Mouse (Mus musculus) stomach, embryonic 14.5 days (tissue): ENCODE data around the gene Kat8. TPM values are rescaled to one million over a fixed set of nuclear protein-coding genes. Genes with fewer than 3 reads are reported as not detected.

Source experiments
- ATAC-seq: fragments of 200-750 bp; cut with Nextera tagmentation; 2 replicates; pipeline ENCODE4 v1.8.0; 2017; ENCODE audit warnings: low read depth, moderate TSS enrichment; ENCODE audit not compliant: insufficient number of reproducible peaks, insufficient read depth, low FRiP score
- H3K27ac ChIP-seq: fragments of 300-500 bp; sonication (generic); 2 replicates; pipeline ENCODE4 v1.5.1; 2014; ENCODE audit warnings: mild to moderate bottlenecking, low read length, moderate library complexity, mixed read lengths
- H3K27me3 ChIP-seq: fragments of 300-500 bp; sonication (generic); 2 replicates; pipeline ENCODE4 v1.6.1; 2014; ENCODE audit warnings: low read length, control low read depth, mixed read lengths; ENCODE audit not compliant: control insufficient read depth, insufficient read depth
- H3K36me3 ChIP-seq: fragments of 300-500 bp; sonication (generic); 2 replicates; pipeline ENCODE4 v1.6.1; 2014; ENCODE audit warnings: mild to moderate bottlenecking, control low read depth, low read length, moderate library complexity, mixed read lengths; ENCODE audit not compliant: control insufficient read depth, insufficient read depth
- H3K4me1 ChIP-seq: fragments of 300-500 bp; sonication (generic); 2 replicates; pipeline ENCODE4 v1.6.1; 2014; ENCODE audit warnings: low read length, control low read depth, mixed read lengths; ENCODE audit not compliant: control insufficient read depth, insufficient read depth
- H3K4me2 ChIP-seq: fragments of 300-500 bp; sonication (generic); replicated peaks from 2 replicates; pipeline ENCODE4 v1.6.1; 2014; ENCODE audit warnings: low read depth, low read length, control low read depth
- H3K4me3 ChIP-seq: fragments of 300-500 bp; sonication (generic); 2 replicates; pipeline ENCODE4 v1.5.1; 2014; ENCODE audit warnings: low read depth, low read length, control low read depth
- H3K9ac ChIP-seq: fragments of 300-500 bp; sonication (generic); replicated peaks from 2 replicates; pipeline ENCODE4 v1.6.1; 2014; ENCODE audit warnings: low read depth, mild to moderate bottlenecking, control low read depth, low read length, moderate library complexity, mixed read lengths
- H3K9me3 ChIP-seq: fragments of 300-500 bp; sonication (generic); 2 replicates; pipeline ENCODE4 v1.6.1; 2016; ENCODE audit warnings: low read depth, low read length, control low read depth; ENCODE audit not compliant: control insufficient read depth
- WGBS: fragments of 180-500 bp; shearing (Covaris S2); extraction: QIAGEN DNeasy Blood & Tissue Kit; methylation state at CpG from one replicate; pipeline ENCODE4 v1.1.7; 2014; 5-methylcytosine and 5-hydroxymethylcytosine counted together
- polyA plus RNA-seq: library from polyadenylated mRNA; unstranded; fragments of >200 nt; fragmentation: Nextera tagmentation; extraction: Ambion mirVana; gene quantifications from 2 replicates; pipeline ENCODE4 v1.2.1, GENCODE M21; 2014

Kat8 gene
- polyA plus RNA-seq, 1 experiment from 2014 or later, result 43.0 TPM

DNA sequence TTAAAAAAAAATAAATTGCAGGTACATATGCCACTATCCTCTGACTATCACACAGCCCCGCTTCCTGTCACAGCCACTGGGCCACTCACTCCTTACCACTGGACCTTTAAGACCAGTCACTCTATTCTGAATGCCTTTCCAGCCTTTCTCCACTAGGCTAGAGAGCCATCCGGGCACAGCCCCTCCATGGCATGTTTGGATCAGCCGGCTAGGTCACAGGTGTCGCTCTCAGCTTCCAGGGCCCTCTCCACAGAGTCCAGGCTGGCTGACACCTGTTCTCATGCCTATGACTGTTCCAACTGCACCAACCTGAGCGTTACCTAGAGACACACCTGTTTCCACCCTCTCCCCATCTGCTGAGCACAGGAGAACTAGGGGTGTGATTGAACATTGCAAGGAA is 16.3 kb downstream of the Kat8 start:
- no peaks in the 10 kb centered on the region for H3K9me3 ChIP-seq
- H3K4me1 ChIP-seq, result peaks cover 17% of the 10 kb centered on the region
- H3K27ac ChIP-seq, result no peak overlapping the region
- peak overlapping the region; percentile 33 for H3K4me2 ChIP-seq
- 42% methylated on average over 5 of the region's 5 CpGs for WGBS
- H3K4me3 ChIP-seq, result peak overlapping the region; percentile 42
- no peaks in the 10 kb centered on the region for H3K27me3 ChIP-seq
- peaks cover 11% of the 10 kb centered on the region for H3K36me3 ChIP-seq
- ATAC-seq, result no peak
- H3K9ac ChIP-seq, result peak overlapping the region; percentile 60

DNA sequence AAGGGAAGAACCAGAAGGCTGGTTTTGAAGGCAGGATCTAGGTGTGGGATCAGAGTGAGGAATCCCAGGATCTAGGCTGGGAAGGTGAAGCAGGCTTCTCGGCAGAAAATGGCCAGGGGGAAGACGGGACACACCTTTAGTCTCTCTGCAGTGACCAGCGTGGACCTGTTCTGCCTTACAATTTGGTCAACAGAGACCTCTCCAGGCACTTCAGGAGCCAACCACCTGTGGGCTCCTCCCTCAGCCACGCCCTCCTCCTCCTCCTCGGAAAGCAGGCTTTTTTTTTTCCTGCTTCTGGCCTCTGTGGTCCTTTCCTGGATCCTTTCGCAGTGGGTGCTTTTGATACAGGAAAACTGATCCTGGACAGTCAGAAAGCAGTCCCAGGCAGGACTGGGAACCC is 17.6 kb downstream of the Kat8 start, which contains the start of gene Prss8:
TSS of gene Prss8 (minus strand) at position 182 of the 400 bp plus-strand sequence.
- WGBS, result 13% methylated on average over 6 of the region's 6 CpGs
- Histone ChIP-seq H3K36me3 (peaks cover 7% of the 10 kb centered on the region; the same call in 1 of the 2 replicates), H3K9me3 (no peaks in the 10 kb centered on the region), H3K27ac (peak within 1 kb of the TSS; percentile 92), H3K9ac (peak within 1 kb of the TSS; percentile 60), H3K4me2 (peak within 1 kb of the TSS; percentile 33), H3K4me1 (peaks cover 29% of the 10 kb centered on the region), H3K27me3 (no peaks in the 10 kb centered on the region), H3K4me3 (peak within 1 kb of the TSS; percentile 42)
- peak; percentile 35; the same call in 1 of the 2 replicates for ATAC-seq

DNA sequence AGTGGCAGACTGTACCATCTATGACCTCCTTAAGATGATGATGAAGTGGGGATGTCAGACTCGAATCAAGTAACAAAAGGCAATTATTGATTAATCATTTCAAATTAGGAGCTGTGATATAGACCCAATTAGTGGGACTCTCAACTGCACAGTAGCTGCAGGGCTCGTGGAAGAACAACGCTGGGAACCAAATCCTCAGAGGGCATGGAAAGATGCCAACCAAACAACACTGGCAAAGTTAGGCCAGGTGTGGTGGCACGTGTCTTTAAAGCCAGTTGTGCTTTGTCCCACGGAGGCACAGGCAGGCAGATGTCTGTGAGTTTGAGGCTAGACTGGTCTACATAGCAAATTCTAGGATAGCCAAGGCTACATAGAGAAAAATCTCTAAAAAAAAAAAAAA is 18.3 kb downstream of the Kat8 start:
- H3K9me3 ChIP-seq, result no peaks in the 10 kb centered on the region
- peaks cover 5% of the 10 kb centered on the region; the same call in 1 of the 2 replicates for H3K36me3 ChIP-seq
- no peak overlapping the region for H3K9ac ChIP-seq
- no peak for ATAC-seq
- WGBS, result 73% methylated on average over 5 of the region's 5 CpGs
- H3K27me3 ChIP-seq, result no peaks in the 10 kb centered on the region
- H3K4me2 ChIP-seq, result 0 out of 2 replicates have a peak overlapping the region, but pooled peaks have one; percentile 33
- peaks cover 29% of the 10 kb centered on the region for H3K4me1 ChIP-seq
- no peak overlapping the region for H3K4me3 ChIP-seq
- peak overlapping the region; percentile 92; the same call in 1 of the 2 replicates for H3K27ac ChIP-seq

DNA sequence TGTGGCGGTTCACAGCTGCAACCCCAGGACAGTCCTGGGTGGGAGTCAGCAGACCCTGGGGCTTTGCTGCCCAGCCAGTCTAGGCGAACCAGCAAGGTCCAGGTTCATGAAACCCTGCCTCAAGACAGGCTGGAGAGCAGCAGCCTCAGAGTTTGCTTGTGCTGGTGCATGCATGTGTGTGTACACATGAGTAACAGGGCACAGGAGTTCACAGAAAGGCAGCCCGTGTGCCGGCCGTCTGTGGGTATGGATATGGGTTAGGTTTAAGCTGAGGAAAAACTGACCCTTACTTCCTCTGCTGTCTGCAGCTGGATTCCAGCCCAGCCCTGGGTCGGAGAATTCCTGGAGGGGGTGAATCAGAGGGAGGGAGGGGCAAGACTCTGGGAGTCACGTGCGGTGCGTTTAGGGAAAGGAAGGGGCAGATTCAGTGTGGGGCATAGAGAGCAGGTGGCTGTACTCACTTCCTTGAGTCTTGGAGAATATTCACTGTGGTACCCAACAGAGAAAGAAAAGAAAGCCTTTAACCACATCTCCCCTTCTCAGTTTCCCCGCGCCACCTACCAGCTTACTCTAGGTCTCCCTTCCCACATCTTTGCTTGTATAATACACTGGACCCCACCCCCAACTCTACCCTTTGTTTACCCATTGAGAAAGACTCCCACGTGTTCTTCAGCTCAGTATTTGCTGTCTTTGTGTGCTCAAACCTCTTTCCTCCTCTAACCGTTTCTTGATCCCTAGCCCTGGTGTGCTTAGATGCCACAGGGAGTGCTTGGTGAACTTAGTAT is 19.2 kb downstream of the Kat8 start:
- Histone ChIP-seq H3K4me3 (no peak overlapping the region), H3K9ac (no peak overlapping the region; the same call in 1 of the 2 replicates)
- WGBS, result 22% methylated on average over 13 of the region's 13 CpGs

DNA sequence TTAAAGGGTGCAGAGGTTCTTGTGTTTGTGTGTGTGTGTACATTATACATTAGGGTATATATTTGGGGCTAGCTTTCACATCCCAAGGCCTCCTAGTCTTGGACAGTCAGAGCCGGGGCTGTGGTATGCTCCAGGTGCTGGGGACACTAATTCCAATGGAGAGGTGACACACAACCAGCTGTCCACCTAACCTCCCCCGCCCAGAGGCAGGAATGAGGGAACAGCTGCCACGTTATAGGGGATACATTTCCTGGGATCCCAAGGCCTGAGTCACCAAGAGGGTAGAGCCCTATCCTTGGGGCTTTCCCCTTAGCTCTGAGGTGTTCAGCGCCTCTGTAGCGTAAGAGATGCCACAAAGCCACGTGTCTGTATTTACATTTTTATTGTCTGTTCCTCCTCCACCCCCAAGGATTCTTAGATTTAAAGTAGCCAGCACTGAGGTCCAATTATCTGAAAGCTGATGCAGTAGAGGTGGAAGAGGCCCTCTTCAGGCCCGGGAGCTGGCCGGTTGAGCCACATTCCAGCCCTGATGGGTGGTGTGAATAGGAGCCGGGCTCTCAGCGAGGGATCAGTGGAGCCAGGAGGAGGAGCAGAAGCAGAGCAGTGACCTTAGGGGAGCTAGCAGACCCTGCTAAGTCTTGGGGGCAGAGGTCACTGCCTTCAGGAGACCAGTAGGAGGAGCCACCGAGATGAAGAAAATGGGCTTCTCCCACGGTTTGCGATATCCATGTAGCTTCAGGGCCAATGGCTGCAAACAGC is 20.1 kb downstream of the Kat8 start:
- Histone ChIP-seq H3K27me3 (no peaks in the 10 kb centered on the region), H3K4me2 (peak overlapping the region; percentile 30), H3K9ac (no peak overlapping the region), H3K27ac (peak overlapping the region; percentile 92), H3K36me3 (no peaks in the 10 kb centered on the region), H3K4me1 (peaks cover 29% of the 10 kb centered on the region), H3K4me3 (no peak overlapping the region), H3K9me3 (no peaks in the 10 kb centered on the region)
- 21% methylated on average over 13 of the region's 13 CpGs for WGBS
- ATAC-seq, result no peak; the same call in 1 of the 2 replicates

More for the DNA sequence above, 19.2 kb downstream of the Kat8 start:
- H3K9me3 ChIP-seq, result no peaks in the 10 kb centered on the region
- H3K4me1 ChIP-seq, result peaks cover 29% of the 10 kb centered on the region
- H3K36me3 ChIP-seq, result no peaks in the 10 kb centered on the region; the same call in 1 of the 2 replicates
- ATAC-seq, result peak; percentile 28
- no peaks in the 10 kb centered on the region for H3K27me3 ChIP-seq
- H3K4me2 ChIP-seq, result peak overlapping the region; percentile 30
- peak overlapping the region; percentile 92 for H3K27ac ChIP-seq

DNA sequence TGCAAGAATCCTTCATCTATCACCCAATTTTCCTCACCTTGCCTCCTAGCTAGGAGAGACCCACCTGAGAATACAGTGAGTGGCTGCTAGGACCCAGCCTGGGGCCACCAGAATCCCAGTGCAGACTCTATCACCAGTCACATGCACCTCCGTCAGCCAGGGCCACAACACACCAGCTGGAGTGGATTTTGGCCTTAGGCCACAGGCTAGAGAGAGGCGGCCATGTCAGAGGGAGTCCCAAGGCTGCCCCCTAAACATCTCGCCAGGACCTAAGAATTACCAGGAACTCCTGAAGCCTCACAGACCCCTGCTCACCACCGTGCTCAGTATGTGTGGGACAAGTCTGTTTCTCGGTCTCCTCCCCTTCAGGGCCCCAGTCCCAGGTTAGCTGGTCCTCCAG is 21.8 kb downstream of the Kat8 start:
- no peaks in the 10 kb centered on the region for H3K27me3 ChIP-seq
- WGBS, result 83% methylated on average over 5 of the region's 5 CpGs
- H3K4me1 ChIP-seq, result peaks cover 29% of the 10 kb centered on the region
- no peak overlapping the region for H3K4me2 ChIP-seq
- H3K9ac ChIP-seq, result no peak overlapping the region
- no peak overlapping the region for H3K4me3 ChIP-seq
- H3K9me3 ChIP-seq, result no peaks in the 10 kb centered on the region
- no peak for ATAC-seq
- no peak overlapping the region for H3K27ac ChIP-seq
- no peaks in the 10 kb centered on the region for H3K36me3 ChIP-seq

DNA sequence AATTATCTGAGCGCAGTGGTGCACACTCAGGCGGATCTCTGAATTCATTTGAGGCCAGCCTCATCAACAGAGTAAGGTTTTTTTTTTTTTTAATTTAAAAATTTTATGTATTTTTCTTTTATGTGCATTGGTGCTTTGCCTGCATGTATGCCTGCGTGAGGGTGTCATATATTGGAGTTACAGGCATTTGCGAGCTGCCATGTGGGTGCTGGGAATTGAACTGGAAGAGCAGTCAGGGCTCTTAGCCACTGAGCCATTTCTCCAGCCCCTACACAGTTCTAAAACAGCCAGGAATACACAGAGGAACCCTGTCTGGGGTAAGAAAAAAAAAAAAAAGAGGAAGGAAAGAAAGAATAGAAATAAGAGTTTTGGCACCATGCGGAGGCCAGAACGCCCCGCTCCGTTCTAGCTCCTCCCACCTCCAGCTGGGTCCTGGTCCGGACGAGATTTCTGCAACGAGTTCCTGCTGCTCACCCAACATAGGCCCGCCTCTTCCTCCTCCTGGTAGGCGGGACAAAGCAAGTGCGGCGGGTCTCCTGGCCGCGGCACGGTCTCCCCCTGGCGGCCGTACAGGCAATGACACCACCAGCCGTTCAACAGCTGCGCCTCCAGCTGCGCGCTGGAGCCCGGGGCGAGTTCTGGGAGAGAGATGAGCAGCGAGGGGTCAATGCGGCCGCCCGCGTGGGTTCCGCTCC is 22.9 kb downstream of the Kat8 start:
- no peaks in the 10 kb centered on the region for H3K27me3 ChIP-seq
- no peaks in the 10 kb centered on the region for H3K9me3 ChIP-seq
- H3K4me3 ChIP-seq, result peak overlapping the region; percentile 63
- peaks cover 29% of the 10 kb centered on the region for H3K4me1 ChIP-seq
- peak; percentile 92 for ATAC-seq
- 6% methylated on average over 32 of the region's 32 CpGs for WGBS
- no peaks in the 10 kb centered on the region for H3K36me3 ChIP-seq
- peak overlapping the region; percentile 69 for H3K9ac ChIP-seq
- H3K4me2 ChIP-seq, result peak overlapping the region; percentile 97
- H3K27ac ChIP-seq, result peak overlapping the region; percentile 83; the same call in 1 of the 2 replicates

DNA sequence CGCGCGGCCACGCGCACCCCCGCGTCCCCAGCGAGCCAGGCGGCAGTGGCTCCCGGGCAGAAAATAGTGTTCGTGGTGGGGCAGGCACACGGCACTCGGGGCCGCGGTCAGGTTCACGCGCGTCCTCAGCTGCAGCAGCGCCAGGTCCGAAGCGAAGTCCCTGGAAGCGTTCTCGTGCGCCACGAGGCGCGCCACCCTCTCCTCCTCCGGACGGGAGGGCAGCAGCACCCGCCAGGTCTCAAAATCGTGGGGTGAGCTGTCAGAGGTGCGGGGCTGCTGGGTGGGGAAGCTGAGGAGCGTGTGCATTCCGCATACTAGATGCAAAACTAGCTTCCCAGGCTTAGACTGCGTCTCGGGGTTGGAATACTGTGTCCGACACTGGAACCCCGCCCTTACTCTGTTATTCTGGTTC is 23.4 kb downstream of the Kat8 start:
- no peaks in the 10 kb centered on the region for H3K27me3 ChIP-seq
- no peaks in the 10 kb centered on the region for H3K36me3 ChIP-seq
- peak; percentile 2; the same call in 1 of the 2 replicates for ATAC-seq
- H3K27ac ChIP-seq, result peak overlapping the region; percentile 83
- H3K4me2 ChIP-seq, result peak overlapping the region; percentile 97
- H3K9me3 ChIP-seq, result no peaks in the 10 kb centered on the region
- H3K4me3 ChIP-seq, result peak overlapping the region; percentile 63
- WGBS, result 1% methylated on average over 38 of the region's 38 CpGs
- peak overlapping the region; percentile 69 for H3K9ac ChIP-seq
- H3K4me1 ChIP-seq, result peaks cover 29% of the 10 kb centered on the region
